Mouse (Mus musculus): Measurements from ENCODE around the gene Zfp592.
A peak's percentile ranks its signal among the peaks of the same experiment; 100 is the strongest.

Gene Zfp592

GRCm38 (mm10) chr7:81057901-81058711 is 64.6 kb downstream of the Zfp592 start:
- peak; percentile 61 for DNase-seq (ENCODE audit: low spot score)

- DNase-seq (ENCODE audit: low spot score) = no peak
Measured at GRCm38 (mm10) chr7:81058712-81059154, 65.3 kb downstream of the Zfp592 start.

- DNase-seq (ENCODE audit: low spot score) = no peak
Measured at GRCm38 (mm10) chr7:81059388-81059787, 65.9 kb downstream of the Zfp592 start.

- no peak for DNase-seq (ENCODE audit: low spot score)
Measured at GRCm38 (mm10) chr7:81060908-81061307, 67.4 kb downstream of the Zfp592 start.

GRCm38 (mm10) chr7:81061936-81062335 is 68.5 kb downstream of the Zfp592 start:
- DNase-seq (ENCODE audit: low spot score) = no peak

GRCm38 (mm10) chr7:81063332-81063731 is 69.9 kb downstream of the Zfp592 start:
- DNase-seq (ENCODE audit: low spot score) = no peak

GRCm38 (mm10) chr7:81066714-81067113 is 73.2 kb downstream of the Zfp592 start:
- no peak for DNase-seq (ENCODE audit: low spot score)

- peak; percentile 55 for DNase-seq (ENCODE audit: low spot score)
Measured at GRCm38 (mm10) chr7:81072463-81072862, 79.0 kb downstream of the Zfp592 start.

- DNase-seq (ENCODE audit: low spot score) = no peak
Measured at GRCm38 (mm10) chr7:81073273-81073672, 79.8 kb downstream of the Zfp592 start.

GRCm38 (mm10) chr7:81074546-81074945 is 81.1 kb downstream of the Zfp592 start:
- DNase-seq (ENCODE audit: low spot score) = no peak

GRCm38 (mm10) chr7:81075299-81075698 is 81.8 kb downstream of the Zfp592 start:
- DNase-seq (ENCODE audit: low spot score) = no peak

GRCm38 (mm10) chr7:81075732-81076131 is 82.3 kb downstream of the Zfp592 start:
- no peak for DNase-seq (ENCODE audit: low spot score)

- no peak for DNase-seq (ENCODE audit: low spot score)
Measured at GRCm38 (mm10) chr7:81077009-81077408, 83.5 kb downstream of the Zfp592 start.

- DNase-seq (ENCODE audit: low spot score) = no peak
Measured at GRCm38 (mm10) chr7:81078740-81079139, 85.3 kb downstream of the Zfp592 start.

GRCm38 (mm10) chr7:81093420-81093965 is 100.0 kb downstream of the Zfp592 start:
- DNase-seq (ENCODE audit: low spot score) = no peak

- no peak for DNase-seq (ENCODE audit: low spot score)
Measured at GRCm38 (mm10) chr7:81094104-81094757, 100.8 kb downstream of the Zfp592 start.
